ENCODE assay signal across 41 mouse cellular contexts in genomic region chr4:103303851-103304250, GRCm38 (mm10). TPM values are rescaled to one million over a fixed set of nuclear protein-coding genes. Genes with fewer than 3 reads are reported as not detected.
DNase-seq lines count a peak whose midpoint lies in the region; ATAC-seq and TF ChIP-seq lines count a peak whose summit lies in the region.
"Had no signal": no experiment of that assay in that cellular context is flagged by ENCODE, and none has a peak within 500 bp of the region (broad histone marks: within the 10 kb centered on the region; RNA-seq: fewer than 3 reads in every experiment).

No protein-coding gene starts in this region.

- TF ChIP-seq EP300 in lung, postnatal 0 days (IDR thresholded peaks at IDR 0.05), result no peak

- H3K4me1 ChIP-seq in midbrain, postnatal 0 days (ENCODE audit: insufficient read depth, low read length), result 0 out of 2 replicates have a peak, but pooled peaks cover 3% of the 10 kb centered on the region
- H3K4me1 ChIP-seq in midbrain, embryonic 15.5 days, result no peaks in the 10 kb centered on the region
- H3K4me1 ChIP-seq in cerebellum, adult 2 months (ENCODE audit: control insufficient read depth, insufficient read depth, low read length), result peaks cover 10% of the 10 kb centered on the region
- H3K4me1 ChIP-seq in lung, postnatal 0 days (ENCODE audit: insufficient read depth, low read depth, low read length), result no peaks in the 10 kb centered on the region
- H3K4me1 ChIP-seq: forebrain, embryonic 10.5 days; forebrain, embryonic 15.5 days; hindbrain, embryonic 10.5 days; limb, embryonic 12.5 days; liver, embryonic 15.5 days; midbrain, embryonic 10.5 days; neural tube, embryonic 12.5 days had no signal

- DNase-seq in midbrain, postnatal 0 days (ENCODE audit: low spot score), result peak; percentile 7
- peak; percentile 79 to 82 for DNase-seq in cerebellum, adult 2 months
- DNase-seq in cerebellum, postnatal 14 days, result peak; percentile 64 to 77
- DNase-seq in lung, postnatal 0 days (ENCODE audit: low spot score), result no peak
- no peak for DNase-seq in thymus, postnatal 10 days (ENCODE audit: low spot score in 2 of 2)
- DNase-seq: adrenal gland, adult 8-10 months; B cell, adult 2 months; gastrocnemius, adult 2 months; gastrocnemius, postnatal 36 days; heart, adult 2 months; heart, postnatal 14 days; kidney, postnatal 14 days; layer of hippocampus, adult 9-11 months; lung, embryonic 14.5 days had no signal

- H3K9me3 ChIP-seq in midbrain, postnatal 0 days (ENCODE audit: low read length), result no peaks in the 10 kb centered on the region
- H3K9me3 ChIP-seq in midbrain, embryonic 15.5 days, result no peaks in the 10 kb centered on the region
- no peaks in the 10 kb centered on the region for H3K9me3 ChIP-seq in lung, postnatal 0 days (ENCODE audit: low read length)
- H3K9me3 ChIP-seq: embryonic facial prominence, embryonic 13.5 days; forebrain, embryonic 10.5 days; forebrain, embryonic 15.5 days; hindbrain, embryonic 10.5 days; limb, embryonic 12.5 days; liver, embryonic 15.5 days; midbrain, embryonic 10.5 days; neural tube, embryonic 12.5 days had no signal

- TF ChIP-seq CTCF in midbrain, postnatal 0 days (IDR thresholded peaks at IDR 0.05), result no peak
- no peak for TF ChIP-seq CTCF in cerebellum, adult 2 months (IDR thresholded peaks at IDR 0.05; ENCODE audit: borderline replicate concordance, insufficient read depth, low read depth, low read length)
- TF ChIP-seq CTCF in lung, postnatal 0 days (IDR thresholded peaks at IDR 0.05), result no peak

- TF ChIP-seq POLR2A in cerebellum, adult 2 months (IDR thresholded peaks at IDR 0.05; ENCODE audit: borderline replicate concordance, insufficient read depth, low read length), result no peak

- H3K27me3 ChIP-seq in midbrain, postnatal 0 days (ENCODE audit: insufficient read depth, low read length), result no peaks in the 10 kb centered on the region
- H3K27me3 ChIP-seq in midbrain, embryonic 15.5 days (replicated peaks), result no peaks in the 10 kb centered on the region
- no peaks in the 10 kb centered on the region for H3K27me3 ChIP-seq in cerebellum, adult 2 months (ENCODE audit: control insufficient read depth, insufficient read depth, low read length)
- no peaks in the 10 kb centered on the region for H3K27me3 ChIP-seq in lung, postnatal 0 days (replicated peaks; ENCODE audit: insufficient read depth, low read length)
- H3K27me3 ChIP-seq: CH12.LX; embryonic facial prominence, embryonic 13.5 days; forebrain, embryonic 15.5 days; limb, embryonic 12.5 days; liver, embryonic 15.5 days; neural tube, embryonic 12.5 days had no signal

- no peak overlapping the region for H3K4me3 ChIP-seq in midbrain, postnatal 0 days (ENCODE audit: low read depth, low read length)
- H3K4me3 ChIP-seq in midbrain, embryonic 15.5 days, result no peak overlapping the region
- no peak overlapping the region for H3K4me3 ChIP-seq in cerebellum, adult 2 months (replicated peaks; ENCODE audit: insufficient read depth, low read depth, low read length)
- no peak overlapping the region for H3K4me3 ChIP-seq in lung, postnatal 0 days (ENCODE audit: low read depth, low read length)
- H3K4me3 ChIP-seq: embryonic facial prominence, embryonic 13.5 days; forebrain, embryonic 10.5 days; forebrain, embryonic 15.5 days; gastrocnemius, adult 2 months; heart, adult 2 months; hindbrain, embryonic 10.5 days; limb, embryonic 12.5 days; liver, embryonic 15.5 days; midbrain, embryonic 10.5 days; myocyte; neural tube, embryonic 12.5 days had no signal

- no peak overlapping the region for H3K4me2 ChIP-seq in midbrain, postnatal 0 days (ENCODE audit: low read depth, low read length, poor library complexity, severe bottlenecking)
- no peak overlapping the region for H3K4me2 ChIP-seq in midbrain, embryonic 15.5 days
- no peak overlapping the region for H3K4me2 ChIP-seq in lung, postnatal 0 days (replicated peaks; ENCODE audit: low read depth, low read length)
- H3K4me2 ChIP-seq: embryonic facial prominence, embryonic 13.5 days; forebrain, embryonic 15.5 days; limb, embryonic 12.5 days; liver, embryonic 15.5 days; lung, embryonic 14.5 days; neural tube, embryonic 12.5 days had no signal

- H3K36me3 ChIP-seq in midbrain, postnatal 0 days (ENCODE audit: insufficient read depth, low read length), result no peaks in the 10 kb centered on the region
- no peaks in the 10 kb centered on the region for H3K36me3 ChIP-seq in midbrain, embryonic 15.5 days (replicated peaks)
- H3K36me3 ChIP-seq in lung, postnatal 0 days (ENCODE audit: insufficient read depth, low read length), result no peaks in the 10 kb centered on the region
- H3K36me3 ChIP-seq: embryonic facial prominence, embryonic 13.5 days; forebrain, embryonic 10.5 days; forebrain, embryonic 15.5 days; hindbrain, embryonic 10.5 days; limb, embryonic 12.5 days; liver, embryonic 15.5 days; midbrain, embryonic 10.5 days; neural tube, embryonic 12.5 days had no signal

- WGBS in midbrain, postnatal 0 days, result 93% methylated on average over 1 of the region's 1 CpGs
- WGBS in midbrain, embryonic 15.5 days, result 93% methylated on average over 1 of the region's 1 CpGs
- 13% methylated on average over 1 of the region's 1 CpGs for WGBS in cerebellum, adult 2 months
- WGBS in lung, postnatal 0 days, result 58% methylated on average over 1 of the region's 1 CpGs

- H3K27ac ChIP-seq in midbrain, postnatal 0 days (ENCODE audit: low read depth, low read length), result no peak overlapping the region
- H3K27ac ChIP-seq in midbrain, embryonic 15.5 days, result no peak overlapping the region
- H3K27ac ChIP-seq in cerebellum, adult 2 months (ENCODE audit: insufficient read depth, low read length), result 0 out of 2 replicates have a peak overlapping the region, but pooled peaks have one; percentile 36
- no peak overlapping the region for H3K27ac ChIP-seq in lung, postnatal 0 days (ENCODE audit: low read length)
- H3K27ac ChIP-seq: embryonic facial prominence, embryonic 13.5 days; forebrain, embryonic 10.5 days; forebrain, embryonic 15.5 days; gastrocnemius, adult 2 months; heart, adult 2 months; hindbrain, embryonic 10.5 days; limb, embryonic 12.5 days; liver, embryonic 15.5 days; midbrain, embryonic 10.5 days; neural tube, embryonic 12.5 days had no signal

- no peak overlapping the region for H3K9ac ChIP-seq in midbrain, postnatal 0 days (replicated peaks; ENCODE audit: low read length, poor library complexity, severe bottlenecking)
- H3K9ac ChIP-seq in midbrain, embryonic 15.5 days, result no peak overlapping the region
- no peak overlapping the region for H3K9ac ChIP-seq in lung, postnatal 0 days (replicated peaks; ENCODE audit: low read depth)
- H3K9ac ChIP-seq: embryonic facial prominence, embryonic 13.5 days; forebrain, embryonic 15.5 days; limb, embryonic 12.5 days; liver, embryonic 15.5 days; lung, embryonic 14.5 days; neural tube, embryonic 12.5 days had no signal

- ATAC-seq in midbrain, postnatal 0 days (ENCODE audit: low FRiP score), result no peak
- no peak for ATAC-seq in midbrain, embryonic 15.5 days (replicated peaks)
- no peak for ATAC-seq in lung, postnatal 0 days
- ATAC-seq: activated CD4-positive, CD25-positive, alpha-beta regulatory T cell, adult 4 months; forebrain, embryonic 15.5 days; hindbrain, embryonic 16.5 days; intestine, postnatal 0 days; midbrain, embryonic 16.5 days had no signal

RNA-seq across cellular contexts. Expression of gene Oma1, which starts 9.8 kb away (rescaled TPM):
- 7.7 and 7.9 TPM in 2 replicates for total RNA-seq in midbrain, postnatal 0 days (2014; rRNA removed)
- 8.2 and 8.6 TPM in 2 replicates for polyA plus RNA-seq in midbrain, postnatal 0 days (2015; fragmentation: Nextera tagmentation; extraction: Ambion mirVana)
- polyA plus RNA-seq in midbrain, embryonic 15.5 days (2015; fragmentation: Nextera tagmentation; extraction: Ambion mirVana), result 8.7 and 9.1 TPM in 2 replicates
- 9.0 and 9.6 TPM in 2 replicates for polyA plus RNA-seq in cerebellum, adult 2 months (2012; rRNA removed)
- 20.3 and 20.7 TPM in 2 replicates for polyA plus RNA-seq in lung, postnatal 0 days (2015; fragmentation: Nextera tagmentation; extraction: Ambion mirVana)

RNA-seq across cellular contexts. Expression of gene 4921539E11Rik, which starts 13.2 kb away (rescaled TPM):
- not detected in 2 replicates for total RNA-seq in midbrain, postnatal 0 days (2014; rRNA removed)
- not detected in 2 replicates for polyA plus RNA-seq in midbrain, postnatal 0 days (2015; fragmentation: Nextera tagmentation; extraction: Ambion mirVana)
- polyA plus RNA-seq in midbrain, embryonic 15.5 days (2015; fragmentation: Nextera tagmentation; extraction: Ambion mirVana), result not detected in 2 replicates
- polyA plus RNA-seq in cerebellum, adult 2 months (2012; rRNA removed), result not detected in 2 replicates
- not detected in 2 replicates for polyA plus RNA-seq in lung, postnatal 0 days (2015; fragmentation: Nextera tagmentation; extraction: Ambion mirVana)
- total RNA-seq: adrenal gland, adult 8-10 months; adrenal gland, postnatal 4 days; CH12.LX; common myeloid progenitor, adult 5-6 weeks; ES-E14; gastrocnemius, adult 2 months; gastrocnemius, postnatal 36 days; heart, adult 2 months; heart, postnatal 14 days; left cerebral cortex, adult 18-20 months; left cerebral cortex, postnatal 14 days; liver, adult 2 months; megakaryocyte progenitor cell, adult 5-6 weeks had no signal
- polyA plus RNA-seq: activated CD4-positive, CD25-positive, alpha-beta regulatory T cell, adult 4 months; embryonic facial prominence, embryonic 13.5 days; forebrain, embryonic 10.5 days; forebrain, embryonic 15.5 days; frontal cortex, adult 2 months; heart, adult 2 months; heart, embryonic 14.5 days; hindbrain, embryonic 10.5 days; hindbrain, embryonic 16.5 days; intestine, postnatal 0 days; kidney, embryonic 14.5 days; limb, embryonic 12.5 days; liver, adult 2 months; liver, embryonic 15.5 days; lung, embryonic 14.5 days; midbrain, embryonic 10.5 days; midbrain, embryonic 16.5 days; myocyte; neural tube, embryonic 12.5 days; stomach, embryonic 14.5 days; thymus, postnatal 0 days had no signal

Comparison
In these comparisons a context has a peak if more than half of its experiments do, and no peak if none do; other contexts are left out.
1. DNase-seq: peak in midbrain, postnatal 0 days (single experiment), cerebellum, adult 2 months (2 of 2) and cerebellum, postnatal 14 days (2 of 2); none in lung, postnatal 0 days (single experiment) and thymus, postnatal 10 days (0 of 2).